ENCODE assay signal across 9 mouse cellular contexts in genomic region chr12:20815599-20815998, GRCm38 (mm10).
A peak's percentile ranks its signal among the peaks of the same experiment; 100 is the strongest.
DNase-seq lines count a peak whose midpoint lies in the region; ATAC-seq lines count a peak whose summit lies in the region.
"Had no signal": no experiment of that assay in that cellular context is flagged by ENCODE, and none has a peak within 500 bp of the region (broad histone marks: within the 10 kb centered on the region; RNA-seq: fewer than 3 reads in every experiment).

No protein-coding gene starts in this region.

- WGBS in forebrain, embryonic 15.5 days = 19% methylated on average over 36 of the region's 38 CpGs

- no peak overlapping the region for H3K27ac ChIP-seq in forebrain, embryonic 15.5 days (replicated peaks)

- no peaks in the 10 kb centered on the region for H3K36me3 ChIP-seq in forebrain, embryonic 15.5 days

- H3K27me3 ChIP-seq in forebrain, embryonic 15.5 days = no peaks in the 10 kb centered on the region
- H3K27me3 ChIP-seq: CH12.LX had no signal

- H3K9me3 ChIP-seq in forebrain, embryonic 15.5 days = peaks cover 22% of the 10 kb centered on the region

- no peak overlapping the region for H3K4me2 ChIP-seq in forebrain, embryonic 15.5 days (replicated peaks)

- no peak for ATAC-seq in forebrain, embryonic 15.5 days (replicated peaks)

- no peaks in the 10 kb centered on the region for H3K4me1 ChIP-seq in forebrain, embryonic 15.5 days

- peak overlapping the region; percentile 17 for H3K4me3 ChIP-seq in forebrain, embryonic 15.5 days

- H3K9ac ChIP-seq in forebrain, embryonic 15.5 days (replicated peaks) = no peak overlapping the region

- peak; percentile 7 for DNase-seq in right cerebral cortex, postnatal 4 days
- no peak for DNase-seq in right cerebral cortex, adult 18-20 months
- peak; percentile 83 for DNase-seq in heart, postnatal 4 days
- peak; percentile 60 to 84 for DNase-seq in kidney, postnatal 4 days
- peak; percentile 74 for DNase-seq in lung, postnatal 36 days
- DNase-seq in spleen, postnatal 4 days (ENCODE audit: low spot score in 2 of 2) = peak; percentile 15 to 65
- DNase-seq in frontal cortex, postnatal 25 days (ENCODE audit: low spot score in 2 of 2) = no peak

Comparison
In these comparisons a context has a peak if more than half of its experiments do, and no peak if none do; other contexts are left out.
1. DNase-seq: peak in right cerebral cortex, postnatal 4 days (single experiment), heart, postnatal 4 days (single experiment), kidney, postnatal 4 days (2 of 2), lung, postnatal 36 days (single experiment) and spleen, postnatal 4 days (2 of 2); none in right cerebral cortex, adult 18-20 months (single experiment) and frontal cortex, postnatal 25 days (0 of 2).